Mouse (Mus musculus) G1E (cell line): ENCODE data around the gene Hif3a. TPM values are rescaled to one million over a fixed set of nuclear protein-coding genes. Genes with fewer than 3 reads are reported as not detected.

ENCODE experiments used
- ATAC-seq: 2 replicates; pipeline ENCODE4 v1.8.0; 2016; ENCODE audit warnings: mild to moderate bottlenecking; ENCODE audit not compliant: insufficient number of reproducible peaks, poor library complexity, low FRiP score, severe bottlenecking; ENCODE audit errors: extremely low read depth
- DNase-seq: peaks from one replicate; pipeline ENCODE4 v3.0.0; 2012; ENCODE audit warnings: low spot score
- H3K27me3 ChIP-seq: 2 replicates; pipeline ENCODE4 v1.6.1; 2012; ENCODE audit warnings: mild to moderate bottlenecking, low read length, inconsistent platforms; ENCODE audit not compliant: insufficient read depth
- H3K36me3 ChIP-seq: replicated peaks from 2 replicates; pipeline ENCODE3; 2012; ENCODE audit warnings: mild to moderate bottlenecking, inconsistent platforms
- H3K4me1 ChIP-seq: 2 replicates; pipeline ENCODE4 v1.6.1; 2012; ENCODE audit warnings: low read depth, low read length, inconsistent platforms, mixed read lengths; ENCODE audit not compliant: insufficient read depth
- H3K4me3 ChIP-seq: 2 replicates; pipeline ENCODE4 v1.5.1; 2012; ENCODE audit warnings: low read depth, mild to moderate bottlenecking, inconsistent platforms, low read length, moderate library complexity, mixed read lengths
- H3K9me3 ChIP-seq: replicated peaks from 2 replicates; pipeline ENCODE4 v1.6.1; 2012; ENCODE audit warnings: inconsistent platforms
- CTCF ChIP-seq: IDR thresholded peaks from 2 replicates; pipeline ENCODE4 v1.5.1; 2012; ENCODE audit warnings: low read depth, low read length, inconsistent platforms, mixed read lengths
- GATA1 ChIP-seq: IDR thresholded peaks from 2 replicates; pipeline ENCODE4 v1.6.1; 2012; ENCODE audit warnings: borderline replicate concordance, low read length, inconsistent platforms, mixed read lengths
- GATA2 ChIP-seq: IDR thresholded peaks from 2 replicates; pipeline ENCODE4 v1.6.1; 2012; ENCODE audit warnings: low read depth, low read length, inconsistent platforms, borderline replicate concordance
- POLR2AphosphoS5 ChIP-seq: IDR thresholded peaks from 2 replicates; pipeline ENCODE4 v1.6.1; 2012; ENCODE audit warnings: low read depth, low read length, inconsistent platforms; ENCODE audit not compliant: insufficient replicate concordance
- TAL1 ChIP-seq: conservative IDR thresholded peaks from 2 replicates; pipeline ENCODE4 v1.6.1; 2012; ENCODE audit warnings: low read depth, low read length, inconsistent platforms, mixed read lengths
- polyA plus RNA-seq: library from polyadenylated mRNA; stranded (reverse); fragments of >175 nt; gene quantifications from 2 replicates; pipeline ENCODE4 v1.2.3, GENCODE M21; 2012
- total RNA-seq, 2 experiments: library from RNA; stranded (forward) in 1 of 2; stranded (reverse) in 1 of 2; fragments of 200-1000 nt in 1 of 2; fragments of >200 nt in 1 of 2; fragmentation: Nextera tagmentation in 1 of 2; gene quantifications; 2 replicates each; pipeline ENCODE4 v1.2.3; 2014 to 2017

Hif3a gene
- total and polyA plus RNA-seq, 3 experiments = 18.0 to 246 (median 183) TPM

- TF ChIP-seq CTCF (no peak), GATA2 (no peak), GATA1 (no peak), TAL1 (no peak), POLR2AphosphoS5 (no peak)
- ATAC-seq = no peak
- Histone ChIP-seq H3K4me3 (no peak overlapping the region), H3K4me1 (peaks cover 25% of the 10 kb centered on the region), H3K9me3 (no peaks in the 10 kb centered on the region), H3K27me3 (no peaks in the 10 kb centered on the region), H3K36me3 (peaks cover 100% of the 10 kb centered on the region)
- no peak for DNase-seq
Observed at GRCm38 (mm10) chr7:17009326-17010009, 52.8 kb downstream of the Hif3a start.

- Histone ChIP-seq H3K4me1 (peaks cover 38% of the 10 kb centered on the region), H3K27me3 (no peaks in the 10 kb centered on the region), H3K9me3 (no peaks in the 10 kb centered on the region), H3K4me3 (no peak overlapping the region), H3K36me3 (peaks cover 96% of the 10 kb centered on the region)
- TF ChIP-seq TAL1 (no peak), POLR2AphosphoS5 (no peak), GATA1 (no peak), CTCF (no peak), GATA2 (no peak)
- DNase-seq = no peak
- ATAC-seq = no peak
Observed at GRCm38 (mm10) chr7:17007300-17007699, 54.9 kb downstream of the Hif3a start.

GRCm38 (mm10) chr7:17004716-17005115 is 57.5 kb downstream of the Hif3a start:
- H3K36me3 ChIP-seq = peaks cover 74% of the 10 kb centered on the region
- H3K4me1 ChIP-seq = peaks cover 50% of the 10 kb centered on the region
- TF ChIP-seq CTCF (no peak), TAL1 (no peak), GATA2 (no peak), POLR2AphosphoS5 (no peak), GATA1 (no peak)
- H3K9me3 ChIP-seq = no peaks in the 10 kb centered on the region
- DNase-seq (no peak), ATAC-seq (no peak)
- no peaks in the 10 kb centered on the region for H3K27me3 ChIP-seq
- no peak overlapping the region for H3K4me3 ChIP-seq

GRCm38 (mm10) chr7:17003230-17003960 is 58.8 kb downstream of the Hif3a start:
- no peak for DNase-seq
- Histone ChIP-seq H3K27me3 (no peaks in the 10 kb centered on the region), H3K4me1 (peaks cover 58% of the 10 kb centered on the region), H3K36me3 (peaks cover 61% of the 10 kb centered on the region), H3K4me3 (no peak overlapping the region), H3K9me3 (no peaks in the 10 kb centered on the region)
- ATAC-seq = peak; percentile 15; the same call in 1 of the 2 replicates
- TF ChIP-seq POLR2AphosphoS5 (no peak), CTCF (no peak), GATA2 (no peak), TAL1 (no peak), GATA1 (no peak)

- peaks cover 66% of the 10 kb centered on the region for H3K4me1 ChIP-seq
- H3K9me3 ChIP-seq = no peaks in the 10 kb centered on the region
- H3K36me3 ChIP-seq = peaks cover 53% of the 10 kb centered on the region
- DNase-seq = peak; percentile 40
- TF ChIP-seq POLR2AphosphoS5 = no peak
- TF ChIP-seq TAL1 = no peak
- TF ChIP-seq CTCF = peak; percentile 58
- ATAC-seq = no peak
- no peak overlapping the region for H3K4me3 ChIP-seq
- H3K27me3 ChIP-seq = no peaks in the 10 kb centered on the region
Observed at GRCm38 (mm10) chr7:17002375-17003195, 59.6 kb downstream of the Hif3a start.

GRCm38 (mm10) chr7:16999650-17000049 is 62.6 kb downstream of the Hif3a start:
- Histone ChIP-seq H3K4me1 (peaks cover 76% of the 10 kb centered on the region), H3K27me3 (peaks cover 8% of the 10 kb centered on the region; the same call in 1 of the 2 replicates), H3K36me3 (peaks cover 37% of the 10 kb centered on the region), H3K4me3 (peak overlapping the region; percentile 7; the same call in 1 of the 2 replicates), H3K9me3 (no peaks in the 10 kb centered on the region)
- DNase-seq = peak; percentile 66
- TF ChIP-seq GATA2 (no peak), CTCF (peak; percentile 99)
- ATAC-seq = no peak
